Comparison of ENCODE assay signal across 20 mouse cellular contexts in genomic region chr4:15713641-15714040, GRCm38 (mm10).
A peak's percentile ranks its signal among the peaks of the same experiment; 100 is the strongest.
DNase-seq lines count a peak whose midpoint lies in the region; ATAC-seq and TF ChIP-seq lines count a peak whose summit lies in the region.
"Had no signal": no experiment of that assay in that cellular context is flagged by ENCODE, and none has a peak within 500 bp of the region (broad histone marks: within the 10 kb centered on the region; RNA-seq: fewer than 3 reads in every experiment).

No protein-coding gene starts in this region.

- no peak for ATAC-seq in megakaryocyte-erythroid progenitor cell, adult 5-6 weeks (replicated peaks; ENCODE audit: low FRiP score, low TSS enrichment, poor library complexity, severe bottlenecking)
- ATAC-seq: activated CD4-positive, CD25-positive, alpha-beta regulatory T cell, adult 4 months; liver, postnatal 0 days; lung, postnatal 0 days had no signal

- no peak overlapping the region for H3K27ac ChIP-seq in left cerebral cortex, adult 2 months
- H3K27ac ChIP-seq: embryonic facial prominence, embryonic 12.5 days; hindbrain, embryonic 12.5 days; limb, embryonic 10.5 days; midbrain, embryonic 12.5 days had no signal

- DNase-seq in adrenal gland, postnatal 10 days = peak; percentile 2
- DNase-seq in adrenal gland, adult (ENCODE audit: inconsistent age in 2 of 2, low spot score in 1 of 2) = no peak
- peak; percentile 11 for DNase-seq in gastrocnemius, postnatal 25 days
- DNase-seq in gastrocnemius, postnatal 36 days = no peak
- peak; percentile 25 for DNase-seq in kidney, adult 9 months
- peak; percentile 18 to 49 for DNase-seq in kidney, postnatal 36 days
- DNase-seq in left cerebral cortex, adult 2 months (ENCODE audit: extremely low spot score in 1 of 2, low spot score in 2 of 2) = no peak
- DNase-seq: cerebellum, adult 11-12 months; cerebellum, postnatal 25 days; liver; liver, postnatal 0 days; right cerebral cortex, postnatal 25 days; thymus, postnatal 14 days had no signal

- intact Hi-C loops in gastrocnemius, postnatal 36 days (cut with DNase I) = no loop called here
- intact Hi-C loops in left cerebral cortex, adult 2 months (cut with DNase I) = no loop called here

- TF ChIP-seq CTCF in left cerebral cortex, adult 2 months (IDR thresholded peaks at IDR 0.05) = no peak

- H3K4me3 ChIP-seq in left cerebral cortex, adult 2 months = no peak overlapping the region
- H3K4me3 ChIP-seq: embryonic facial prominence, embryonic 12.5 days; hindbrain, embryonic 12.5 days; limb, embryonic 10.5 days; midbrain, embryonic 12.5 days had no signal

Comparison
In these comparisons a context has a peak if more than half of its experiments do, and no peak if none do; other contexts are left out.
1. DNase-seq: peak in adrenal gland, postnatal 10 days (single experiment), gastrocnemius, postnatal 25 days (single experiment), kidney, adult 9 months (single experiment) and kidney, postnatal 36 days (2 of 2); none in adrenal gland, adult (0 of 2), gastrocnemius, postnatal 36 days (0 of 2) and left cerebral cortex, adult 2 months (0 of 2).